9 mouse cellular contexts compared by ENCODE assay signal in genomic region chr1:56971441-56971861, GRCm38 (mm10). TPM values are rescaled to one million over a fixed set of nuclear protein-coding genes. Genes with fewer than 3 reads are reported as not detected.
DNase-seq lines count a peak whose midpoint lies in the region; ATAC-seq and TF ChIP-seq lines count a peak whose summit lies in the region.
"Had no signal": no experiment of that assay in that cellular context is flagged by ENCODE, and none has a peak within 500 bp of the region (broad histone marks: within the 10 kb centered on the region; RNA-seq: fewer than 3 reads in every experiment).

No protein-coding gene starts in this region.

- 0% methylated on average over 29 of the region's 29 CpGs for WGBS in neural tube, embryonic 13.5 days

- TF ChIP-seq CTCF in E14TG2a.4 (conservative IDR thresholded peaks at IDR 0.05; ENCODE audit: low read length): no peak
- TF ChIP-seq CTCF in embryonic fibroblast, embryonic 13.5 days (IDR thresholded peaks at IDR 0.05; ENCODE audit: borderline replicate concordance, insufficient read depth, low read length): no peak

- no peaks in the 10 kb centered on the region for H3K9me3 ChIP-seq in E14TG2a.4 (ENCODE audit: low read length)
- no peaks in the 10 kb centered on the region for H3K9me3 ChIP-seq in neural tube, embryonic 13.5 days

- no peaks in the 10 kb centered on the region for H3K36me3 ChIP-seq in E14TG2a.4 (ENCODE audit: insufficient read depth, low read length)
- H3K36me3 ChIP-seq in neural tube, embryonic 13.5 days: no peaks in the 10 kb centered on the region

- peak overlapping the region; percentile 73 for H3K9ac ChIP-seq in neural tube, embryonic 13.5 days

- peak overlapping the region; percentile 96 for H3K4me2 ChIP-seq in neural tube, embryonic 13.5 days

- peaks cover 72% of the 10 kb centered on the region for H3K27me3 ChIP-seq in E14TG2a.4 (ENCODE audit: insufficient read depth, low read length)
- peaks cover 65% of the 10 kb centered on the region for H3K27me3 ChIP-seq in neural tube, embryonic 13.5 days

- peak; percentile 6; the same call in 1 of the 2 replicates for ATAC-seq in neural tube, embryonic 13.5 days (ENCODE audit: low read depth)

- DNase-seq in cerebellum, postnatal 25 days: peak; percentile 33 to 35
- no peak for DNase-seq in cerebellum, adult 11-12 months
- DNase-seq in kidney, postnatal 14 days: peak; percentile 32
- DNase-seq in left cerebral cortex, postnatal 14 days (ENCODE audit: low spot score in 2 of 2): no peak
- DNase-seq in left cerebral cortex, adult 9 months (ENCODE audit: low spot score in 2 of 2): no peak

- intact Hi-C loops in left cerebral cortex, postnatal 14 days (cut with DNase I): loop anchor here (5.0 kb wide), 1 partner anchor 724 kb away; no protein-coding TSS in a partner anchor

- TF ChIP-seq POLR2A in embryonic fibroblast, embryonic 13.5 days (IDR thresholded peaks at IDR 0.05; ENCODE audit: low read depth, low read length): peak; percentile 55

- no peak overlapping the region for H3K27ac ChIP-seq in embryonic fibroblast, embryonic 13.5 days (ENCODE audit: insufficient read depth, low read length)
- no peak overlapping the region for H3K27ac ChIP-seq in neural tube, embryonic 13.5 days (replicated peaks)

- H3K4me3 ChIP-seq in E14TG2a.4 (replicated peaks; ENCODE audit: low read length): peak overlapping the region; percentile 90
- H3K4me3 ChIP-seq in embryonic fibroblast, embryonic 13.5 days (ENCODE audit: insufficient read depth, low read length): peak overlapping the region; percentile 80
- peak overlapping the region; percentile 72 for H3K4me3 ChIP-seq in neural tube, embryonic 13.5 days

- H3K4me1 ChIP-seq in E14TG2a.4 (replicated peaks; ENCODE audit: low read depth, low read length): peaks cover 43% of the 10 kb centered on the region
- H3K4me1 ChIP-seq in embryonic fibroblast, embryonic 13.5 days (ENCODE audit: control insufficient read depth, insufficient read depth, low read length): no peaks in the 10 kb centered on the region
- H3K4me1 ChIP-seq in neural tube, embryonic 13.5 days (replicated peaks): peaks cover 42% of the 10 kb centered on the region

RNA-seq across cellular contexts. Expression of gene Satb2, which starts 7.0 kb away (rescaled TPM):
- 5.3 and 5.4 TPM in 2 replicates for polyA plus RNA-seq in embryonic fibroblast, embryonic 13.5 days (2011; ENCODE audit: insufficient read length, low read depth, missing spikeins)
- polyA plus RNA-seq in neural tube, embryonic 13.5 days (2015; fragmentation: Nextera tagmentation; extraction: Ambion mirVana): 1.9 and 3.8 TPM in 2 replicates
- total RNA-seq in left cerebral cortex, postnatal 14 days (2021): 100 to 1,000 TPM in 1 of 2 experiments, 10 to 100 TPM in 1; 99.7 to 109 TPM
- total RNA-seq: MEL had no signal

Comparison
In these comparisons a context has a peak if more than half of its experiments do, and no peak if none do; other contexts are left out.
1. DNase-seq: peak in cerebellum, postnatal 25 days (2 of 2) and kidney, postnatal 14 days (single experiment); none in cerebellum, adult 11-12 months (single experiment), left cerebral cortex, postnatal 14 days (0 of 2) and left cerebral cortex, adult 9 months (0 of 2).
2. Peak in every context shown above with its lines, with median percentiles within 50 percentile points of each other: H3K4me3 ChIP-seq.